Comparison of ENCODE assay signal across 20 mouse cellular contexts in genomic region chr17:74684927-74685326, GRCm38 (mm10).
"Had no signal": no experiment of that assay in that cellular context is flagged by ENCODE, and none has a peak within 500 bp of the region (broad histone marks: within the 10 kb centered on the region; RNA-seq: fewer than 3 reads in every experiment).

No protein-coding gene starts in this region.

- H3K9ac ChIP-seq: liver, embryonic 13.5 days; lung, embryonic 14.5 days; midbrain, embryonic 13.5 days; neural tube, embryonic 13.5 days; stomach, embryonic 15.5 days had no signal

- H3K4me1 ChIP-seq: liver, embryonic 13.5 days; midbrain, embryonic 10.5 days; midbrain, embryonic 13.5 days; neural tube, embryonic 13.5 days; stomach, embryonic 15.5 days had no signal

- H3K4me2 ChIP-seq: liver, embryonic 13.5 days; lung, embryonic 14.5 days; midbrain, embryonic 13.5 days; neural tube, embryonic 13.5 days; stomach, embryonic 15.5 days had no signal

- H3K27ac ChIP-seq: hindbrain, postnatal 0 days; left cerebral cortex, adult 2 months; liver, embryonic 13.5 days; macrophage; midbrain, embryonic 10.5 days; midbrain, embryonic 13.5 days; neural tube, embryonic 13.5 days; stomach, embryonic 15.5 days had no signal

- ATAC-seq: hindbrain, postnatal 0 days; inflammation-experienced regulatory T-cells, adult 6 months; intestine, embryonic 16.5 days; lung, postnatal 0 days; midbrain, embryonic 13.5 days; midbrain, embryonic 16.5 days had no signal

- H3K4me3 ChIP-seq: left cerebral cortex, adult 2 months; liver, embryonic 13.5 days; megakaryocyte, embryonic 14.5 days; midbrain, embryonic 10.5 days; midbrain, embryonic 13.5 days; myocyte; neural tube, embryonic 13.5 days; stomach, embryonic 15.5 days had no signal

- H3K9me3 ChIP-seq: liver, embryonic 13.5 days; megakaryocyte, embryonic 14.5 days; midbrain, embryonic 10.5 days; midbrain, embryonic 13.5 days; neural tube, embryonic 13.5 days; stomach, embryonic 15.5 days had no signal

- H3K27me3 ChIP-seq: liver, embryonic 13.5 days; megakaryocyte, embryonic 14.5 days; midbrain, embryonic 13.5 days; neural tube, embryonic 13.5 days; stomach, embryonic 15.5 days had no signal

- DNase-seq: layer of hippocampus, postnatal 36 days; liver, embryonic 13.5 days; lung, embryonic 14.5 days; retina, postnatal 1 day; right cerebral cortex, postnatal 25 days; spleen, adult 18-20 months; thymus, postnatal 25 days had no signal
